Mouse (Mus musculus): ENCODE measurements around the gene Qrsl1. TPM values are rescaled to one million over a fixed set of nuclear protein-coding genes. Genes with fewer than 3 reads are reported as not detected.

The Qrsl1 gene
- polyA plus RNA-seq, 1 experiment = 24.9 TPM

- Histone ChIP-seq H3K27ac (ENCODE audit: insufficient read depth, low read length) (no peak overlapping the region), H3K27me3 (ENCODE audit: control insufficient read depth, insufficient read depth, low read length) (no peaks in the 10 kb centered on the region), H3K4me1 (ENCODE audit: control insufficient read depth, insufficient read depth, low read length) (no peaks in the 10 kb centered on the region), H3K4me3 (replicated peaks; ENCODE audit: insufficient read depth, low read depth, low read length) (no peak overlapping the region)
- TF ChIP-seq CTCF (IDR thresholded peaks at IDR 0.05; ENCODE audit: borderline replicate concordance, insufficient read depth, low read depth, low read length) = no peak
- no peak for TF ChIP-seq POLR2A (IDR thresholded peaks at IDR 0.05; ENCODE audit: borderline replicate concordance, insufficient read depth, low read length)
- WGBS = 81% methylated on average over 3 of the region's 3 CpGs
- no peak for DNase-seq
These were observed 45.2 kb downstream of the Qrsl1 start for GRCm38 (mm10) chr10:43856351-43856750.

- Histone ChIP-seq H3K4me1 (ENCODE audit: control insufficient read depth, insufficient read depth, low read length) (no peaks in the 10 kb centered on the region), H3K4me3 (replicated peaks; ENCODE audit: insufficient read depth, low read depth, low read length) (no peak overlapping the region), H3K27ac (ENCODE audit: insufficient read depth, low read length) (no peak overlapping the region), H3K27me3 (ENCODE audit: control insufficient read depth, insufficient read depth, low read length) (no peaks in the 10 kb centered on the region)
- TF ChIP-seq CTCF (IDR thresholded peaks at IDR 0.05; ENCODE audit: borderline replicate concordance, insufficient read depth, low read depth, low read length) (no peak), POLR2A (IDR thresholded peaks at IDR 0.05; ENCODE audit: borderline replicate concordance, insufficient read depth, low read length) (no peak)
- whole genome bisulfite sequencing = 97% methylated on average over 9 of the region's 9 CpGs
- DNase-seq = no peak
These were observed 45.6 kb downstream of the Qrsl1 start for GRCm38 (mm10) chr10:43855916-43856315.

- no peak overlapping the region for H3K27ac ChIP-seq (ENCODE audit: insufficient read depth, low read length)
- 87% methylated on average over 5 of the region's 5 CpGs for WGBS
- TF ChIP-seq CTCF (IDR thresholded peaks at IDR 0.05; ENCODE audit: borderline replicate concordance, insufficient read depth, low read depth, low read length) (no peak), POLR2A (IDR thresholded peaks at IDR 0.05; ENCODE audit: borderline replicate concordance, insufficient read depth, low read length) (no peak)
- H3K27me3 ChIP-seq (ENCODE audit: control insufficient read depth, insufficient read depth, low read length) = no peaks in the 10 kb centered on the region
- no peak for DNase-seq
- no peak overlapping the region for H3K4me3 ChIP-seq (replicated peaks; ENCODE audit: insufficient read depth, low read depth, low read length)
- no peaks in the 10 kb centered on the region for H3K4me1 ChIP-seq (ENCODE audit: control insufficient read depth, insufficient read depth, low read length)
These were observed 49.6 kb downstream of the Qrsl1 start for GRCm38 (mm10) chr10:43851898-43852297.

- TF ChIP-seq POLR2A (IDR thresholded peaks at IDR 0.05; ENCODE audit: borderline replicate concordance, insufficient read depth, low read length) (no peak), CTCF (IDR thresholded peaks at IDR 0.05; ENCODE audit: borderline replicate concordance, insufficient read depth, low read depth, low read length) (no peak)
- Histone ChIP-seq H3K27me3 (ENCODE audit: control insufficient read depth, insufficient read depth, low read length) (no peaks in the 10 kb centered on the region), H3K27ac (ENCODE audit: insufficient read depth, low read length) (no peak overlapping the region), H3K4me1 (ENCODE audit: control insufficient read depth, insufficient read depth, low read length) (no peaks in the 10 kb centered on the region), H3K4me3 (replicated peaks; ENCODE audit: insufficient read depth, low read depth, low read length) (no peak overlapping the region)
- DNase-seq = no peak
- 80% methylated on average over 3 of the region's 3 CpGs for WGBS
These were observed 52.1 kb downstream of the Qrsl1 start for GRCm38 (mm10) chr10:43849478-43849877.

GRCm38 (mm10) chr10:43846141-43846622 lies 55.4 kb downstream of the Qrsl1 start:
- H3K4me3 ChIP-seq (replicated peaks; ENCODE audit: insufficient read depth, low read depth, low read length) = no peak overlapping the region
- no peaks in the 10 kb centered on the region for H3K27me3 ChIP-seq (ENCODE audit: control insufficient read depth, insufficient read depth, low read length)
- no peak overlapping the region for H3K27ac ChIP-seq (ENCODE audit: insufficient read depth, low read length)
- H3K4me1 ChIP-seq (ENCODE audit: control insufficient read depth, insufficient read depth, low read length) = no peaks in the 10 kb centered on the region
- no peak for TF ChIP-seq POLR2A (IDR thresholded peaks at IDR 0.05; ENCODE audit: borderline replicate concordance, insufficient read depth, low read length)
- TF ChIP-seq CTCF (IDR thresholded peaks at IDR 0.05; ENCODE audit: borderline replicate concordance, insufficient read depth, low read depth, low read length) = no peak
- 65% methylated on average over 2 of the region's 2 CpGs for WGBS
- DNase-seq = no peak

GRCm38 (mm10) chr10:43845442-43845841 lies 56.1 kb downstream of the Qrsl1 start:
- Histone ChIP-seq H3K27me3 (ENCODE audit: control insufficient read depth, insufficient read depth, low read length) (no peaks in the 10 kb centered on the region), H3K4me1 (ENCODE audit: control insufficient read depth, insufficient read depth, low read length) (no peaks in the 10 kb centered on the region), H3K4me3 (replicated peaks; ENCODE audit: insufficient read depth, low read depth, low read length) (no peak overlapping the region), H3K27ac (ENCODE audit: insufficient read depth, low read length) (no peak overlapping the region)
- no peak for TF ChIP-seq CTCF (IDR thresholded peaks at IDR 0.05; ENCODE audit: borderline replicate concordance, insufficient read depth, low read depth, low read length)
- TF ChIP-seq POLR2A (IDR thresholded peaks at IDR 0.05; ENCODE audit: borderline replicate concordance, insufficient read depth, low read length) = no peak
- 76% methylated on average over 3 of the region's 3 CpGs for WGBS
- DNase-seq = no peak

- no peak for TF ChIP-seq CTCF (IDR thresholded peaks at IDR 0.05; ENCODE audit: borderline replicate concordance, insufficient read depth, low read depth, low read length)
- TF ChIP-seq POLR2A (IDR thresholded peaks at IDR 0.05; ENCODE audit: borderline replicate concordance, insufficient read depth, low read length) = no peak
- 56% methylated on average over 5 of the region's 5 CpGs for WGBS
- no peaks in the 10 kb centered on the region for H3K4me1 ChIP-seq (ENCODE audit: control insufficient read depth, insufficient read depth, low read length)
- no peak overlapping the region for H3K27ac ChIP-seq (ENCODE audit: insufficient read depth, low read length)
- no peak for DNase-seq
- no peaks in the 10 kb centered on the region for H3K27me3 ChIP-seq (ENCODE audit: control insufficient read depth, insufficient read depth, low read length)
- H3K4me3 ChIP-seq (replicated peaks; ENCODE audit: insufficient read depth, low read depth, low read length) = no peak overlapping the region
These were observed 60.1 kb downstream of the Qrsl1 start for GRCm38 (mm10) chr10:43841441-43841840.

GRCm38 (mm10) chr10:43832868-43833267 lies 68.7 kb downstream of the Qrsl1 start:
- no peak for DNase-seq
- Histone ChIP-seq H3K27me3 (ENCODE audit: control insufficient read depth, insufficient read depth, low read length) (no peaks in the 10 kb centered on the region), H3K4me3 (replicated peaks; ENCODE audit: insufficient read depth, low read depth, low read length) (no peak overlapping the region), H3K27ac (ENCODE audit: insufficient read depth, low read length) (no peak overlapping the region), H3K4me1 (ENCODE audit: control insufficient read depth, insufficient read depth, low read length) (no peaks in the 10 kb centered on the region)
- no peak for TF ChIP-seq POLR2A (IDR thresholded peaks at IDR 0.05; ENCODE audit: borderline replicate concordance, insufficient read depth, low read length)
- TF ChIP-seq CTCF (IDR thresholded peaks at IDR 0.05; ENCODE audit: borderline replicate concordance, insufficient read depth, low read depth, low read length) = no peak
- WGBS = 23% methylated on average over 5 of the region's 5 CpGs
